Mouse (Mus musculus) ES-CJ7 (cell line): ENCODE measurements around the gene Snx22.
A peak's percentile ranks its signal among the peaks of the same experiment; 100 is the strongest.

Experiments used
- DNase-seq: peaks from one replicate; pipeline ENCODE4 v3.0.0; 2011; ENCODE audit warnings: low read depth, low spot score

Snx22 gene

DNA sequence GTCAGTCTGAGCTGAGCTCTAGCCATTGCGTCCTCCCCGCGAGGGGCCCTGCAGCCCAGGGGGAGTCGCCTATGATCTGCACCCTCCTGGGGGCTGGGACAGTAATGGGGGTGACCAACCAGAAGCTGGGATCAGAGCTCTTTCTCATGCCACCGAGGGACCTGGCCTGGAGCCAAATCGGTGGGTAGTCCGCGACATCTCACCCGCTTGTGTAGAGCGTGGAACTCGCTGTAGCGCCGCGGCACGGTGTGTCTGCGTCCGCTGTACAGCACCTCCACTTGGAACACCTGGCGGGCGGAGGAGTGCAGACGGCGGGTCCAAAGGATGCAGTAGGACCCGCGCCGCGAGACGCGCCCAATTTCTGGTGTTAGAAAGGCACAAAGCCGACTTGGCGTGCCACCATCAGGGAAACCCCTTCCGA is 538 bp downstream of the Snx22 start:
- peak; percentile 27 for DNase-seq

DNA sequence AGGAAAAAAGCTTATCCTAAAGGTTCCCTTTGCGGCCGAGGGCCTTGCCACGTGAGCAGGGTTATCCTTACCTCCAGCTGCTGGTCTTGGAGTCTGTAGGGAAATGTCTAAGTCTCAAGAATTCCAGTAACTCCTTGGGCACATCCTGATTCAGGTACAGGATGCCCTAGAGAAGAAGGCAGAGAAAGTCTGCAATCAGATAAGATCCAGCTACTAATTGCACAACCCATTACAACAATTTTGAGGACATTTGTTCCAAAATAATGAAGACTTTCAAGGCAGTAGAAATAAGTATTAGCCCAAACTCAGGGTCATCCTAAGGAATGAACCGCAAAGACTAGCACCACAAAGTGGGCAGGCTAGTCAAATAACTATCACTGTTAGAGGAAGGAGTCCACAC is 1.5 kb downstream of the Snx22 start:
- DNase-seq, result no peak

DNA sequence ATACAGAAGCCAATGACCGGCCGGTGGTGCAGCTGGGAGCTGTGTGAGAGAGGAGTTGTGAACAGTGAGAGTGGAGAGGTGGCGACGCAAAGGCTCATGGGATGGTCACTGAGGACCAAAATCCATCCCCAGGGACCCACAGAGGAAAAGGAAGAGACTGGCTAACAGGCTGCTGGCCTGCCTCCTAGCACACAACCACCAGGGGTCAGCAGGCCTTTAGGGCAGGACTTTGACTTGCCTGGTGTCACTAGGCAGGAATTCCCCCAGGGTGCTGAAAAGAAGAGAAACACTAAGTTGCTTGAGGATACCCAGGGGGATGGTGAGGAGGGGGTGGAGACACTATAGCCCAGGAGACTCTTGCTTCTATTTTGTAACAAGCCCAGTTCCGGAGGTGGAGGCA is 2.0 kb downstream of the Snx22 start:
- DNase-seq, result peak; percentile 48

DNA sequence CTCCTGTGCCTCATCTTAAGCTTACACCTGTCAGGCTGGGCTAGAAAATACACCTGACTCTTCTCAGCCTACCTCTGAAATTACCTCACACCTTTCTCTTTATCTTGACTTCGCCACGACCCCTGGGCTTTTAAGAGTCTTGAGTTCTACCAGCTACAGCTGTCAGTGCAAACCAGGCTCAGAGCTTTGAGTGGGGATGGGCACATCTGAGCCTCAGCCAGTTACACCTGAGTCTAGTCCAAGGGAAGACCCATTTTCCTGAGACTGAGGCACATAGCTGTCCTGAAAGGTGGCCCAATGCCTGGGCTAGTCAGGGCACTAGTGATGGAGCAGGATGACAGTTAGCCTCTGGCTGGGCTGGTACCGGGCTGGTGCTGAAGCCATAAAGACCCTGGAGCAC is 2.7 kb downstream of the Snx22 start:
- no peak for DNase-seq

DNA sequence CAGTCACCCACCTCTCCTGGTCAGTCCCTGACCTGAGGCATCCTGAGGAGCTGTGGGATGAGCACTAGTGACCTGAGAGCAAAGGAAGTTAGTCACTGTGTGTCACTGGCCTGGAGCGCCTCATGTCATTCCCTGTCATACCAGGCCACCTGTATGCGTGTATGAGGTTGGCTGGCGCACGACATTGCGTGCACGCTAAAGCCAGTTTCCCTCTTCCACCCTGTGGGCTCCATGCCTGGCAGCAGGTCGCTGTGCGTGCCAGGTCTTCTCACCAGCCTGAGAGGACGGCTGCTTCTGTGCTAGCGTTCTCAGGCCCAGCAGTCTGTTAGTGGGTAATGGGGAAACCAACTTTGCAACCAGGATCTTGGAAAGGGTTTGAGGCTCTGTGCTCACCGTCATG is 5.2 kb downstream of the Snx22 start:
- DNase-seq, result no peak

DNA sequence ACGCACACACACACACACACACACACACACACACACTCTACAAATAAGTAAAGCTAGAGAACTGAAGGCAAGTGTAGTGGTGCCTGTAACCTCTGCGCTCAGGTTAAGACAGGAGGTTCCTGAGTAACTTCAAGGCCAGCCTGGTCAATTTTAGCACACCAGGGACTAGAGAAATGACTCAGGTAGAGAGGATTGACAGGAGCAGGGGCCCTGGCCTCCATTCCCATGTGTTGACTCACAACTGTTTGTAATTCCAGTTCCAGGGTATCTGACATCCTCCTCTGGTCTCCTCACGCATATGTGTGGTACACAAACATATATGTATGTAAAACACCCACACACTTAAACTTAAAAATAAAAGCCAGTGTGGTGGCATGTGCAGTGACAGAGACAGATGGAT is 6.1 kb downstream of the Snx22 start:
- no peak for DNase-seq

DNA sequence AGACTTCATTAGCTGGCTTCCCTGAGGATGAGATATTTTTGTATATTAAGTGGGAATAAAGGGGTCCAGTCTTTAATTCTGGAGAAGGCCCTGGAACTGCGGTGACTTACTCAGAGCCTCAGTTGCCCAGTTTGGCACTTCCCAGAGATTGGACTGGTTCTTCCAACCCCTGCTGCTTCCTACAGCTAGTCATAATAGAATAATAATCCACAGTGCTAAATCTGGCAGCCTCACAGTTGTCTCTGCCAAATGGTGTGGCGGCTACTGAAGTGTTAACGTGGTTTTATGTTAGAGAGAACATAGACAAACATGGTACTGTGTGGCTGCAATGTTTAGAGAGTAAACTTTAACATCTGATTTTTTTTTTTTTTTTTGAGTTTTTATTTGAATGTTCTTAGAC is 7.9 kb downstream of the Snx22 start:
- no peak for DNase-seq

DNA sequence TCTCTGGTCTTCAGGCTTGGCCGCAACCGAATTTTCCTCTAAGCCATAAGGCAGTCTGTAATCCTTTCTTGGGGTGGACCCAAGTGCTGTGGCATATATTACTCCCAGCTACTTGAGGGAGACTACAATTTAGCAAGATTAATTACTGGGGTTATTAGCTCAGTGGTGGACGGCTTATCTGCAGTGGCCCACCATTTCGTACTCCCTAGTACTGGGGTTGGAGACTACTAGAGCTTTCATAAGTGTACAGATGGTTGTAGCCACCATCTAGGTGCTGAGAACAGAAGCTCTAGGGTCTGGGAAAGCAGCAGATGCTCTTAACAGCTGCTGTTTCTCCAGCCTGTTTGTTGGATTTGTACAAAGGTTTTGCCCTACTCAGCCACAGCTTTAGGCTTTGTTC is 8.5 kb downstream of the Snx22 start:
- DNase-seq, result no peak

DNA sequence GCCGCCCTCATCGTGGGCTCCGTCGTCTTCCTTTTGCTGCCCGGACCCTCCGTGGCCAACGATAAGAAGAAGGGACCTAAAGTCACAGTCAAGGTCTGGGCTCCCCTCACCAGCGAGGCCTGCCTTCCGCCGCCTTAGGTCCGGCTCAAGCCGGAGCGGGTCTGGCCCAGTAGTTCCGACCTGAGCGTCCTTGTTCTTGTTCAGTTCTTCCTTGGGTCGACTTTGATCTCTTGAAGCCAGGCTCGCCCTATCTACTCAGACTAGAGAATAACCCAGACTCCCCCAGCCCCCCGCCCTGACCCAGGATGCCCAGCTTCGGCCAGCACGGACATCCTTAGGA is 9.2 kb downstream of the Snx22 start:
- no peak for DNase-seq

DNA sequence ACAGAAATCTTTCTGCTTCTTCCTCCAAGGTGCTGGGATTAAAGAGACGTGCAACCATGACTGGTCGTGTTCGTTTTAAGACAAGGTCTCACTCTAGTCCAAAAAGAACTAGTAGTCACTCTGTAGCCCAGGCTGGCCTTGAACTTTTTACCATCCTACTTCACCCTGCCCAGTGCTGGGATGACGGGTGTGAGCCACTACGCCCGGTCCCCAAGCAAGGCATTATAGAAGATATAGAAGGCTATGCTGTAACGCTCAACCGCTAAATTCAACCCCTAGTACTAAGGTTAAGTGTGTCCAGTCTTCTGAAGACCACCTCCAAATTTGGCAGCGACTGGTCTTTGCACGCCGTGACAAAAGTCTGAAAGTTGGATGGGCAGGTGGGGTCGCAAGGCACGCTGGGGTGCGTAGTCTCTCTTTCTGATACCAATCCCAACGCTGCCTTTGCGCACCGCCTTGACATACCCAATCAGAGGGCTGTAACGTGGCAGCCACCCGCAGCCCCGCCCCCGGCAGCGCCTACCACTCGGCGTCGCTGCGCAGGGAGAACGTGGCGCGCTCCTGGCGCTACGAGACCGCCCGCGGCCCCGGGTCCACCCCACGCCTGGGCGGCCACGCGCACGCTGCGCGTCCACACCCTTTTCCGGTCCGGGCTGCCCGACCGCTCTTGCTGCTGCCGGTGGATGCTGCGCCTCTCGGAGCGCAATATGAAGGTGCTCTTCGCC is 9.8 kb downstream of the Snx22 start, which contains the start of gene Ppib:
Gene Ppib (plus strand): TSS at position 640 of the 725 bp plus-strand sequence.
- DNase-seq, result peak; percentile 96

DNA sequence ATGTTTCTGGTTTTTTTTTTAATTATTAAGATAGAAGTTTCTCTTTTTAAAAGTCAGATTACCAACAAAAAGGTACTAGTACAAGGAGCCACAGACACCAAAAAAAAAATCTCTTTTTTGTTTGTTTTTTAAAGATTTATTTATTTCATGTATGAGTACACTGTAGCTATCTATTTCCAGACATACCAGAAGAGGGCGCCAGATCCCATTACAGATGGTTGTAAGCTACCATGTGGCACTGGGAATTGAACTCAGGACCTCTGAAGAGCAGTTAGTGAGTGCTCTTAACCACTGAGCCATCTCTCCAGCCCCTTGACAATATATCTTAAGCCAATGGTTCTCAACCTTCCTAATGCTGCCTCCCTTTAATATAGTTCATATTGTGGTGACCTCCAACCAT is 15.9 kb downstream of the Snx22 start:
- DNase-seq, result no peak

DNA sequence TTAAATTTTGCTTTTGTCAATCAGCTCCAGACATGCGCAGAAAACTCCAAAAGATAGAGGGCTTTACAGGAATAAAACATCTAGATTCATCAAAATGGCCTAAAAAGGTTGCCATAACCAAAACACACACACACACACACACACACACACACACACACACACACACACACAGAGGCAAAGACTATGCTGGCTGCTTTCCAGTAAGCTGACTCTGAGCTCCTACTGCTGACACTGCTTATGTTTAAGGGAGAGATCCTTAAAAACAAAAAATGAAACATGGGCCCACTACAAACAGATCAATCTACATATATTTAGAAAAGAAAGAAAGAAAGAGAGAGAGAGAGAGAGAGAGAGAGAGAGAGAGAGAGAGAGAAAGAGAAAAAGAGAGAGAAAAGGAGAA is 16.8 kb downstream of the Snx22 start:
- DNase-seq, result no peak

DNA sequence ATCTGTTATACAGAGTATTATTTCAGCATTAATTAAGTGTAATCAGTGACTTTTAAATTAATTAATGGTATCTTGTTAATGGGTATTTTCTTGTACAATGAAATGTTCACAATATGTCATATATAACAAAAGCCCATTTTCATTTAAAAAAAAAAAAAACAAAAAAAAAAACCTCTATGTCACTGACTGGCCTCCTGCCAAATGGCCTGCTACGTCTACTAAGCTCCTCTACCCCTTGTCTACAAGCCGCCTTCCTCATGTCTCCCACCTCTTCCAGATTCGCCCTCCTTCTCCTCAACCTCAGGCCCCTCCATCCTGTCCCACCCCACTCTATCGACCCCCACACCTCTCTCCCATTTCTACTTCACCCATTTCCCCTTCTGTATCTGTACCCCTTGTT is 18.0 kb downstream of the Snx22 start:
- no peak for DNase-seq

DNA sequence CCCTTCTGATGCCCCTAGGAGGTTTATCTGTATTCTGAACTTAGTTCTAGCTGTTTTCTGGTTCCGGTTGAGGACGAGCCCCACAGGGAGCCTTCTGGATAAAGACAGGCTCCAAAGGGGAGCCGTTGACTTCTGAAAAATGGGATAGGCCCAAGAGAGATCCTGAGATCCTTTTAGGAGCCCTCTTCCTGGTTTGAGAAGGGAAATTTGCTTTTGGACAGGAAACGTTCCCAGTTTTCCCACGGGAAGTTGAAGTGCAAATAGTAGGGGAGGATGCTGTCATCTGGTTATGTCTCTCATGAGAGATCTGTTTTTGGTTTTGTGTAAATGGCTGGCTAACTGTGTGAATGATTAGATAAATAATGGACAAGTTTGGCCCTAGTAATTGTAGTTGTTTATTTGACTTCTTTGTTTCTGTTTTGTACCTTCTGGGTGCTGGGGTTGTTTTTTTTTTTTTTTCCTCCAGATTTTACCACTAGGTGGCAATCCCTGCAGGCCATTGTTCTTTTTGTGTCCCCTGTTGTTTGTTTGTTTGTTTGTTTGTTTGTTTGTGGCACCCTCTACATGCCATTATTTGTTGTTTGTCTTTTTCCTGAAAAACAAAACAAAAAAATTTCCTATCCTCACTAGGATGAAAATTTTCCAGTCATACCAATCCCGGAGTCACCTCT is 19.5 kb downstream of the Snx22 start:
- no peak for DNase-seq

DNA sequence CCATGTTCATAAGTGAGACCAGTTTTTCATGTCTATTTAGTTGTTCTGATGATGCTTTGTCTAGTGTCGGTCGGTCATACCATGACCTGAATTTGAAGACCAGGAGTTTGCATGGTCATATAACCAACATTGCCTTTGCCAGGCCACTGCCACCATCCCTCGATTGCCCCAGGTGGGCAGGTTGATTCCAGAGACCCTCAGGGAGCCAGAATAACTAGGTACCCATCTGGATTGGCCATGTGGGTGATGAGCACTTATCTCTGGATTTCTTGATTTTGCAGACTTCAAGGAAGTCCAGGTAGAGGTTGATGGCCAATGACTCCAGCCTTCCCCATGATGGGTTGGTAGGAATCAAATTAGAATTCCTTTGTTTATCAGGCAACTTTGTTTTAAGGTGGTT is 26.3 kb downstream of the Snx22 start:
- DNase-seq, result no peak

DNA sequence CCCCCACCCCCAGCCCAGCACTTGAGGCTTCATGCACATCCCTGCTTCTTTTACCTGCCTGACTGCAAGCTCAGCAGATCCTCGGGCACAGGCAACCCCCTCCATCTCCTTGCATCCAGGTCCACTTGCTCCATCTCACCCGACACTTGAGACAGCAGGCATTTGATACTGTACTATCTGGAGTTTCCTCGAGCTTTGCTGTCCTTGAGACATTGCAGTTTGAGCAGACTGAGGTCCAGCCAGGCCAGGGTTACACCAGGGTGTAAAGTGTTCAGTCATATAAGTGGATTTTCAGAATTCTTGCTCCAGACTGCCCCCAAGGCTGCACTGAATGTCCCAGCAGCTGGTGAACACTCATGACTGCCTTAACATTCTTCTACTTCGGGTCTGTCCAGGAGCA is 27.2 kb downstream of the Snx22 start:
- DNase-seq, result no peak

DNA sequence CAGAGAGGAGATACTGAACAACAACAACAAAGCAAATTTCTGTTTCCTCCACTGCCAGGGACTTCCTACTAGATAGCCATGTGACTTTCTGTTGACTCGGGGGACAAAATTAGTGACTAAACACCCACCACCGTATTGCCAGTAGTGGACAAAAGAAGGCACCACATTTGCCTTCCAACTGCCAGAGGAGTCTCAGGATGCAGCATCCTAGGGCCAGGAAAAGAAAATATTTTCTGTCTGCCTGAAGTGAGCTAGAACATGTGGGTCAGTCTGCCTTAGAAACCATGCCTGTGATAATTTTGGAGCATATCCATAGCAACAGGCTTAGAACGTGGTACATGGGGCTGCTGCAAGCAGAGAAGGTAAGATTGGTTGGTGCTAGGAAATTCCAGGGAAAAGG is 28.7 kb downstream of the Snx22 start:
- DNase-seq, result no peak

DNA sequence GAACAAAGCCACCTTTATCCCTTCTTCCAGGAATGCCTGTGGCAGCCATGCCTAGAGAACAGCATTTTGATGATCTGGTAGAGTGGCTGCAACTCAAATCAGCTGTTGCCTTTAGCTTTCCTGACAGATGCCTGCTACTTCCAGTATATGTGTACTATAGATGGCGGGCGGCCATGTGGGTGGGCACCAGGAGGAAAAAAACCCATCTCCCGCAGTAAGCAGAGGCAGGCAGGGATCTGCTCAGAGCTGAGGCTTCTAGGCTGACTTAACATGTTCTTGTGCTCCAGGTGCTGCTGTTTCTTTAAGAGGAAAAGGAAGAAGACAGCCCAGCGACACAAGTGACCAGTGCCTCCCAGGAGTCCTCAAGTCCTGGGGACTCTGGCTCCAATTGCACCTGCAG is 30.2 kb downstream of the Snx22 start:
- no peak for DNase-seq

DNA sequence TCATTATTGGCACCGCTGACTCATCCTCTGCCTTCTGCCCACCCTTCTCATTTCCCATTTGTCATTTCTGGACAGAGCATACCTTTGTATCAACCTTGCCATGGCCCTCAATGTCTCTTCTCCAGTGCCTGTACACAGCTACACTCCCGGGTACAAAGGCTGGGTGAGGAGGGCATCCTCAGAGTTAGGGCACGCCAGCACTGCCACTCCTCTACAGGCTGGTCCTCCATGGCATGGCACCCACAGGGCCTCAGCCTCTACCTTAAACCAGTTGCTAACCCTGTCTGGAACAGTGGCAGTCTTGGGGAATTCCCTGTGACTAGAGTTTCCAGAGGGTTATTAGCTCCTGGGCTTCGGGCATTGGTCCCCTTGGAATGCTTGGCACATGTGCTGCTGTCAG is 30.9 kb downstream of the Snx22 start:
- no peak for DNase-seq

DNA sequence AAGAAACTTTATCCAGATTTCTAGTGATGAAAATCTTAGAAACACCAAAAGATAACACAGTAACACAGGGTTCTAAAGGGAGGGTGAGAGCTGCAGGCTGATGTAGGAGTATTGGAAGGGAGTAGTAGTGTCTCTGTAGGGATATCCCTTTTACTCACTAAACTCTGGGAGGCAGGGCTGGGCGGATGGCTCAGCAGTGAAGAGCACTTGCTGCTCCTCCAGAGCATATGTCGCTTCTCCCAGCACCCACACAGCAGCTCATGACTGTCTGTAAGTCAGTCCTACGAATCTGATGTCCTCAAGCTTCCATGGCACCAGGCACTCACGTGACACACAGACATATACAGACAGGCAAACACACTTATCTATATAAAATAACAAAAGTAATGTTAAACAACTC is 31.4 kb downstream of the Snx22 start:
- DNase-seq, result no peak

DNA sequence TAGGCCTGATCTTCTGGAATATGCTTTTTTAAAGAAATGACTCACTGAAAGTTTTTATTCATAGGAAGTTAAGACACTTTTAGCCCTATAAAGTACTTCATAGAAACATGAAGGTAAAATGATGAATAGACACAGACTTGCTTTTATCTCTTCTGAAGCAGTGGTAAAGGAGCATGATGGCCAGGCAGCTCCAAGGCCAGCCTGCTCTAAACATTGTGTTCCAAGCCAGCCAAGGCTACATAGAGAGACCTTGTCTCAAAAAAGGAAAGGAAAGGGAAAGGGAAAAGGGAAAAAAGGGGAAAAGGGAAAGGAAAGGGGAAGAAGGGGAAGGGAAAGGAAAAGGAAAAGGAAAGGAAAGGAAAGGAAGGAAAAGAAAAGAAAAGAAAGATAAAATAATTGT is 48.9 kb downstream of the Snx22 start:
- no peak for DNase-seq
